Mouse (Mus musculus) heart, embryonic 14.5 days (tissue): Measurements from ENCODE around the gene Gpr25. TPM values are rescaled to one million over a fixed set of nuclear protein-coding genes. Genes with fewer than 3 reads are reported as not detected.

Experiments
- polyA plus RNA-seq: library from polyadenylated mRNA; unstranded; fragments of >200 nt; fragmentation: Nextera tagmentation; extraction: Ambion mirVana; gene quantifications from 2 replicates; pipeline ENCODE4 v1.2.1, GENCODE M21; 2014

Gpr25 gene
- polyA plus RNA-seq, 1 experiment from 2014 or later = not detected

Other genes starting within 250 kb of the Gpr25 start
- gene Ascl5, start 210.1 kb downstream of the Gpr25 start, polyA plus RNA-seq = not detected in 2 replicates
- gene Cacna1s, start 208.1 kb downstream of the Gpr25 start, polyA plus RNA-seq = 0.20 and 0.45 TPM in 2 replicates
- gene Kif21b, start 129.5 kb downstream of the Gpr25 start, polyA plus RNA-seq = 1.0 and 1.1 TPM in 2 replicates
- not detected in 2 replicates for gene Mroh3, start 48.0 kb downstream of the Gpr25 start, polyA plus RNA-seq
- gene Inava, start 26.6 kb downstream of the Gpr25 start, polyA plus RNA-seq = 0.08 and 0.30 TPM in 2 replicates
- gene Camsap2, start 85.2 kb upstream of the Gpr25 start, polyA plus RNA-seq = 12.8 and 13.0 TPM in 2 replicates
- 11.2 and 12.5 TPM in 2 replicates for gene Ddx59, start 154.4 kb upstream of the Gpr25 start, polyA plus RNA-seq
- 4.4 and 4.5 TPM in 2 replicates for gene Kif14, start 205.5 kb upstream of the Gpr25 start, polyA plus RNA-seq